Comparison of ENCODE assay signal across 8 mouse cellular contexts in the genomic region with DNA sequence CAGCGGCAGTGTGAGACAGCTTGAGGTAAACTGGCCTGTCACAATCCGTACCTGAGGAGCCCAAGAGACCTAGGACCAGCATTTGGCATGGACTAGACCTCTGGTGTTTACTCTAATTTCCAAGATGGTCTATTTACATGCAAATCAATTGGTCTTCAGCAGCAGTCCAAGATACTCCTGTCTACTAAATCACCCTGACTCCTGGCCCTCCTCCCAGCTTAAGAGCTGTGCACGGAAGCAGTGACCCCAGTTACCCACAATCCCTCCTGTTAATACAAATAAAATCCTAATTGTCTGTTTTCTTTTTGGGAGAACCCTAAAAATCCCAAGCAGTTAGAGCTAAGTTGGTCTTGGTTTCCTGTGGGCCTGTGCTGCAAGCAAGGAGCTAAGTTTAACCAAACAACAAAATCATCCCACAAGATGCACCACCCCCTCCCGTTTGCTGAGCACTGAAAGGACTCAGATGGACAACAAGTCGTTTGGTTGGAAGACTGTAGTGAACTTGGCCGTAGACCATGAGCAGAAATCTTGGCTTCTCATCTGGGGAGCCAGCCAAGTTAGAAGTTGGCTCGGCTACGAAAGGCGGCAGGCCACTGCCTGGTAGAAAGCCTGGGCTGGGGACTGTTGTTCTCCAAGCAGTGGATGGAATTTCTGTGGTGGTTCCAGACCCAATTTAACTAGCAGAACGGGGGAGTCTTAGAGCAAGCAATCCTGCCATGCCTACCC. TPM values are rescaled to one million over a fixed set of nuclear protein-coding genes. Genes with fewer than 3 reads are reported as not detected.
DNase-seq lines count a peak whose midpoint lies in the region; ATAC-seq and TF ChIP-seq lines count a peak whose summit lies in the region.

No protein-coding gene starts in this region.

- H3K9ac ChIP-seq in midbrain, embryonic 15.5 days: no peak overlapping the region
- H3K9ac ChIP-seq in midbrain, embryonic 11.5 days (ENCODE audit: low read length): no peak overlapping the region
- H3K9ac ChIP-seq in hindbrain, embryonic 16.5 days (ENCODE audit: low read depth, low read length): no peak overlapping the region

- TF ChIP-seq CTCF in embryonic fibroblast, embryonic 13.5 days (IDR thresholded peaks at IDR 0.05; ENCODE audit: borderline replicate concordance, insufficient read depth, low read length): no peak
- TF ChIP-seq CTCF in left cerebral cortex, adult 2 months (IDR thresholded peaks at IDR 0.05): no peak

- no peak overlapping the region for H3K4me3 ChIP-seq in midbrain, embryonic 15.5 days
- no peak overlapping the region for H3K4me3 ChIP-seq in midbrain, embryonic 11.5 days (ENCODE audit: low read depth, low read length)
- H3K4me3 ChIP-seq in embryonic fibroblast, embryonic 13.5 days (ENCODE audit: insufficient read depth, low read length): no peak overlapping the region
- no peak overlapping the region for H3K4me3 ChIP-seq in hindbrain, embryonic 16.5 days (ENCODE audit: low read length)
- no peak overlapping the region for H3K4me3 ChIP-seq in left cerebral cortex, adult 2 months

- no peaks in the 10 kb centered on the region for H3K9me3 ChIP-seq in midbrain, embryonic 15.5 days
- no peaks in the 10 kb centered on the region for H3K9me3 ChIP-seq in midbrain, embryonic 11.5 days (ENCODE audit: control insufficient read depth, low read length)
- H3K9me3 ChIP-seq in hindbrain, embryonic 16.5 days (ENCODE audit: control insufficient read depth, low read length): no peaks in the 10 kb centered on the region

- TF ChIP-seq POLR2A in embryonic fibroblast, embryonic 13.5 days (IDR thresholded peaks at IDR 0.05; ENCODE audit: low read depth, low read length): no peak

- no peak for DNase-seq in midbrain, embryonic 11.5 days (ENCODE audit: low spot score, missing footprints)
- peak; percentile 65 to 66 for DNase-seq in left cerebral cortex, adult 2 months (ENCODE audit: extremely low spot score in 1 of 2, low spot score in 2 of 2)
- peak; percentile 75 for DNase-seq in ovary, postnatal 14 days (ENCODE audit: low spot score)
- DNase-seq in T-cell, adult 2 months (ENCODE audit: low spot score): no peak
- no peak for DNase-seq in spleen, postnatal 14 days (ENCODE audit: low spot score in 2 of 2)

- H3K27ac ChIP-seq in midbrain, embryonic 15.5 days: no peak overlapping the region
- H3K27ac ChIP-seq in midbrain, embryonic 11.5 days (ENCODE audit: low read depth, low read length): no peak overlapping the region
- H3K27ac ChIP-seq in embryonic fibroblast, embryonic 13.5 days (ENCODE audit: insufficient read depth, low read length): peak overlapping the region; percentile 35
- peak overlapping the region; percentile 57 for H3K27ac ChIP-seq in hindbrain, embryonic 16.5 days (ENCODE audit: low read depth, low read length)
- H3K27ac ChIP-seq in left cerebral cortex, adult 2 months: peak overlapping the region; percentile 60

- H3K4me2 ChIP-seq in midbrain, embryonic 15.5 days: no peak overlapping the region
- no peak overlapping the region for H3K4me2 ChIP-seq in midbrain, embryonic 11.5 days
- H3K4me2 ChIP-seq in hindbrain, embryonic 16.5 days (ENCODE audit: low read length): no peak overlapping the region; the same call in 1 of the 2 replicates

- intact Hi-C loops in left cerebral cortex, adult 2 months (cut with DNase I): no loop called here

- 80% methylated on average over 10 of the region's 10 CpGs for WGBS in midbrain, embryonic 15.5 days
- WGBS in midbrain, embryonic 11.5 days: 85% methylated on average over 10 of the region's 10 CpGs
- 58% methylated on average over 10 of the region's 10 CpGs for WGBS in hindbrain, embryonic 16.5 days

- H3K27me3 ChIP-seq in midbrain, embryonic 15.5 days (replicated peaks): no peaks in the 10 kb centered on the region
- no peaks in the 10 kb centered on the region for H3K27me3 ChIP-seq in midbrain, embryonic 11.5 days (ENCODE audit: control insufficient read depth, insufficient read depth, low read length)
- no peaks in the 10 kb centered on the region for H3K27me3 ChIP-seq in hindbrain, embryonic 16.5 days (replicated peaks; ENCODE audit: control insufficient read depth, insufficient read depth, low read length)

- ATAC-seq in midbrain, embryonic 15.5 days (replicated peaks): peak; percentile 56; the same call in 1 of the 2 replicates
- ATAC-seq in midbrain, embryonic 11.5 days (ENCODE audit: low FRiP score): no peak
- peak; percentile 92 for ATAC-seq in hindbrain, embryonic 16.5 days

- peaks cover 32% of the 10 kb centered on the region for H3K36me3 ChIP-seq in midbrain, embryonic 15.5 days (replicated peaks)
- peaks cover 3% of the 10 kb centered on the region; the same call in 1 of the 2 replicates for H3K36me3 ChIP-seq in midbrain, embryonic 11.5 days (ENCODE audit: control insufficient read depth, insufficient read depth, low read length)
- peaks cover 25% of the 10 kb centered on the region for H3K36me3 ChIP-seq in hindbrain, embryonic 16.5 days (ENCODE audit: control insufficient read depth, insufficient read depth, low read length)

- no peaks in the 10 kb centered on the region; the same call in 1 of the 2 replicates for H3K4me1 ChIP-seq in midbrain, embryonic 15.5 days
- no peaks in the 10 kb centered on the region for H3K4me1 ChIP-seq in midbrain, embryonic 11.5 days (ENCODE audit: control insufficient read depth, insufficient read depth, low read length)
- H3K4me1 ChIP-seq in embryonic fibroblast, embryonic 13.5 days (ENCODE audit: control insufficient read depth, insufficient read depth, low read length): peaks cover 8% of the 10 kb centered on the region
- peaks cover 13% of the 10 kb centered on the region for H3K4me1 ChIP-seq in hindbrain, embryonic 16.5 days (ENCODE audit: control insufficient read depth, insufficient read depth, low read depth, low read length)

RNA-seq across cellular contexts. Expression of a gene that starts 7.1 kb away (rescaled TPM):
- polyA plus RNA-seq in midbrain, embryonic 15.5 days (2015; fragmentation: Nextera tagmentation; extraction: Ambion mirVana): 20.3 and 20.7 TPM in 2 replicates
- polyA plus RNA-seq in midbrain, embryonic 11.5 days (2014; fragmentation: Nextera tagmentation; extraction: Ambion mirVana): 29.2 and 37.5 TPM in 2 replicates
- 83.3 and 98.7 TPM in 2 replicates for polyA plus RNA-seq in embryonic fibroblast, embryonic 13.5 days (2011; ENCODE audit: insufficient read length, low read depth, missing spikeins)
- polyA plus RNA-seq in hindbrain, embryonic 16.5 days (2015; fragmentation: Nextera tagmentation; extraction: Ambion mirVana): 16.4 and 17.0 TPM in 2 replicates
- total RNA-seq in left cerebral cortex, adult 2 months (2021): 10 to 100 TPM; 79.3 to 81.0 TPM

Comparison
In these comparisons a context has a peak if more than half of its experiments do, and no peak if none do; other contexts are left out.
1. H3K27ac ChIP-seq: peak in embryonic fibroblast, embryonic 13.5 days (single experiment), hindbrain, embryonic 16.5 days (single experiment) and left cerebral cortex, adult 2 months (single experiment); none in midbrain, embryonic 15.5 days (single experiment) and midbrain, embryonic 11.5 days (single experiment).
2. DNase-seq: peak in left cerebral cortex, adult 2 months (2 of 2) and ovary, postnatal 14 days (single experiment); none in midbrain, embryonic 11.5 days (single experiment), T-cell, adult 2 months (single experiment) and spleen, postnatal 14 days (0 of 2).